Mouse (Mus musculus): Measurements from ENCODE around the gene Gm9970. TPM values are rescaled to one million over a fixed set of nuclear protein-coding genes. Genes with fewer than 3 reads are reported as not detected.

Gene Gm9970
- polyA plus RNA-seq, 1 experiment from 2014 or later: 0.37 TPM

DNA sequence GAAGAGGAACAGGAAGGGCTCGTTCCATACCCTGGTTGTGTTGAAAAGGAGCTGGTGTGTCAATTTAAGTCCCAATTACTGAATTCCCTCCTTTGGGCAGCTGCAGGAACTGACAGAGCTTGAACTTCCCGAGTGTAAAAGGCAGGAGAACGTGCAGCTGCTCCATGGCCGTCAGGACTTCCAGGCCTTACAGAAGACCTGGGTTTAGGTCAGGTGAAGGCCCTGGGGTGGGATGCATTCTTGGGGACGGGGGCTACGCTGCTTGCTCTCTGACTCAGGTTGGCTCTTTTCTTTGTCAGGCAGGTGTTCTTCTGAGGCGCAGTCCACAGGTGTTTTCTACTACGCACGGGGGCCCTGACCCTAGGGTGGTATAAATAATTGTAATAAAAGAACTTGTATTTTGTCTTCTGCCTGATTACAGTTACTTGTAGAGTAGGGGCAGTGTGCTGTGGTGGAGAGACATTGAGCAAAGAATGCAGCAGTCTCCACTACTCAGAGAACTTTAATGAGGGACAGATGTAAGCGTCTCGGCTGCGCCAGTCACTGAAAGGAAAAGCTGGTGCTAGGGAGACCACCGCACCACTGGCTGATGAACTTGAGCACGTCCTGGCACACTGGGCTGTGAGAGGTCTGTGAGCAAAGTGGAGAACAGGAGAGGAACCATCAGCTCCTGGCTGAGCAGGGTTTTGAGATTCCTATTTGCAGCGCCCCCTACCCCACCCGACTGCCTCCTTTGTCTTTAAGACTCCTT is 11.9 kb upstream of the Gm9970 start:
- H3K36me3 ChIP-seq (ENCODE audit: insufficient read depth): peaks cover 84% of the 10 kb centered on the region
- H3K27me3 ChIP-seq (ENCODE audit: insufficient read depth, low read length): no peaks in the 10 kb centered on the region
- H3K9me3 ChIP-seq (ENCODE audit: low read depth, low read length): no peaks in the 10 kb centered on the region
- 0 out of 2 replicates have a peak overlapping the region, but pooled peaks have one; percentile 78 for H3K27ac ChIP-seq (ENCODE audit: low read depth)
- ATAC-seq (ENCODE audit: insufficient read depth): no peak
- peak; percentile 23 for DNase-seq
- no peaks in the 10 kb centered on the region for H3K4me1 ChIP-seq (ENCODE audit: insufficient read depth)
- WGBS: 71% methylated on average over 16 of the region's 16 CpGs
- peak overlapping the region; percentile 56 for H3K4me2 ChIP-seq
- peak overlapping the region; percentile 41 for H3K4me3 ChIP-seq (ENCODE audit: low read depth, low read length)
- H3K9ac ChIP-seq: peak overlapping the region; percentile 50; the same call in 1 of the 2 replicates
- no peak for TF ChIP-seq CTCF (IDR thresholded peaks at IDR 0.05; ENCODE audit: low read depth)

DNA sequence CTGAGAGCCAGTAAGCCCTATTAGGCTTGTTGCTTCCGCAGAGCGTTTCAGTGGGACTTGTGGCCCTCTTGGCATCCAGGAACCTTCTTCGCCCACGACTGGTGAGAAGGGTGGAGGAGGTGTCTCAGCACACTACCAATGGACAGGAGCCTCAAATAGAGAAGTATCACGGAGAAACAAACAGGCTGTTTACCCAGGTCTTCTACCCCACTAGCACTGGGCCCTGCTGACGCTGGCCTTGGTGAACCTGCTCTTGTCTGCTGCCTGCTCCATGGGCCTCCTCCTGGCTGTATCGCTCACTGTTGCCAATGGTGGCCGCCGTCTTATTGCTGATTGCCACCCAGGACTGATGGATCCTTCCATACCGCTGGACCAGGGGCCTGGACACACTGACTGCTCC is 11.1 kb upstream of the Gm9970 start:
- WGBS: 45% methylated on average over 10 of the region's 10 CpGs
- H3K36me3 ChIP-seq (ENCODE audit: insufficient read depth): peaks cover 86% of the 10 kb centered on the region
- H3K4me3 ChIP-seq (ENCODE audit: low read depth, low read length): peak overlapping the region; percentile 41
- H3K4me2 ChIP-seq: peak overlapping the region; percentile 56
- no peaks in the 10 kb centered on the region for H3K27me3 ChIP-seq (ENCODE audit: insufficient read depth, low read length)
- peak overlapping the region; percentile 50 for H3K9ac ChIP-seq
- no peak for ATAC-seq (ENCODE audit: insufficient read depth)
- H3K27ac ChIP-seq (ENCODE audit: low read depth): peak overlapping the region; percentile 78
- no peaks in the 10 kb centered on the region for H3K9me3 ChIP-seq (ENCODE audit: low read depth, low read length)
- H3K4me1 ChIP-seq (ENCODE audit: insufficient read depth): no peaks in the 10 kb centered on the region
- no peak for TF ChIP-seq CTCF (IDR thresholded peaks at IDR 0.05; ENCODE audit: low read depth)
- DNase-seq: no peak

- peak within 1 kb of the TSS; percentile 78 for H3K27ac ChIP-seq (ENCODE audit: low read depth)
- no peak for TF ChIP-seq CTCF (IDR thresholded peaks at IDR 0.05; ENCODE audit: low read depth)
These were observed 10.6 kb upstream of the Gm9970 start, which contains the start of gene Krtcap3 for GRCm38 (mm10) chr5:31251541-31252101. TSS of gene Krtcap3 (plus strand) at chr5:31251691.

DNA sequence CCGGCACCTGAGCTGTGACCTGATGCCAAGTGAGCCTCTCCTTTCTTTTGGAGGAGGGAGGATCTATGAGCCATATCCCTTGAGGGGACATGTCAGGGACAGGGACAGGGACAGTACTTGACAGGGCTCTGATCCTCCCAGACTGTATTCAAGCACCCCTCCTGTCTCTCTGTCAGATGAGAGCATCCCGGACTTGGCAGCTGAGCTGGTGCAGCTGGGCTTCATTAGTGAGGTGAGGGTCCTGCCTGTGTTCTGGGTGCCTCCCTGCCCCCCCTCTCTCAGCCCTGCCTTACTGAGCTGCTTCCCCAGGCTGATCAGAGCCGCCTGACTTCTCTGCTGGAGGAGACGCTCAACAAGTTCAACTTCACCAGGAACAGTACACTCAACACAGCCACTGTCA is 9.7 kb upstream of the Gm9970 start:
- Histone ChIP-seq H3K4me2 (no peak overlapping the region), H3K27me3 (ENCODE audit: insufficient read depth, low read length) (no peaks in the 10 kb centered on the region), H3K9me3 (ENCODE audit: low read depth, low read length) (no peaks in the 10 kb centered on the region), H3K36me3 (ENCODE audit: insufficient read depth) (peaks cover 92% of the 10 kb centered on the region), H3K4me3 (ENCODE audit: low read depth, low read length) (no peak overlapping the region), H3K27ac (ENCODE audit: low read depth) (no peak overlapping the region), H3K9ac (no peak overlapping the region), H3K4me1 (ENCODE audit: insufficient read depth) (no peaks in the 10 kb centered on the region)
- DNase-seq: peak; percentile 26
- WGBS: 36% methylated on average over 4 of the region's 4 CpGs
- peak; percentile 9; the same call in 1 of the 2 replicates for ATAC-seq (ENCODE audit: insufficient read depth)
- TF ChIP-seq CTCF (IDR thresholded peaks at IDR 0.05; ENCODE audit: low read depth): no peak

More at GRCm38 (mm10) chr5:31251541-31252101, 10.6 kb upstream of the Gm9970 start, which contains the start of gene Krtcap3:
- ATAC-seq (ENCODE audit: insufficient read depth) (peak; percentile 80), DNase-seq (peak; percentile 65)
- Histone ChIP-seq H3K9me3 (ENCODE audit: low read depth, low read length) (no peaks in the 10 kb centered on the region), H3K36me3 (ENCODE audit: insufficient read depth) (peaks cover 90% of the 10 kb centered on the region), H3K4me2 (peak within 1 kb of the TSS; percentile 56), H3K27me3 (ENCODE audit: insufficient read depth, low read length) (no peaks in the 10 kb centered on the region), H3K9ac (peak within 1 kb of the TSS; percentile 50), H3K4me1 (ENCODE audit: insufficient read depth) (no peaks in the 10 kb centered on the region), H3K4me3 (ENCODE audit: low read depth, low read length) (peak within 1 kb of the TSS; percentile 41)
- 22% methylated on average over 47 of the region's 47 CpGs for WGBS

DNA sequence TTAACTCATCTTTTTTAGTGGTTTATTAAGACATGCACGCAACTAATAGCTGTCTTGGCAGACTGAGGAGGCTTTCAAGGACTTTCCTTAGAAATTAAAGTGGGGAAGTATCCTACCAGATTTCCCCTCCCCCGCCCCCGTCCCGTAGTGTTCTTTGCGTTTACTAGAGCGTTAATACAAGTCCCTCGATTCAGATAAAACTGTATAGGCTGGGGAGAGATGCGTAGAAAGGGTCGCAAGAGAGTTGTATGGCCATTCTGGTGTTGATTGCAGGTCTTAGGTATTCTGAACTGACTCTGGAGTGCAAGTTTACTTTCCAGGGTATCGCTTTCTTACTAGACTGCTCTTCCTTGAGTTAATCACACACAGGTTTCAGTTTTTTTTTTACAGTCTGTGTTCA is 1.2 kb upstream of the Gm9970 start:
- DNase-seq (no peak), ATAC-seq (ENCODE audit: insufficient read depth) (no peak)
- Histone ChIP-seq H3K4me3 (ENCODE audit: low read depth, low read length) (peak overlapping the region; percentile 95), H3K4me1 (ENCODE audit: insufficient read depth) (peaks cover 6% of the 10 kb centered on the region; the same call in 1 of the 2 replicates), H3K9me3 (ENCODE audit: low read depth, low read length) (no peaks in the 10 kb centered on the region), H3K27me3 (ENCODE audit: insufficient read depth, low read length) (no peaks in the 10 kb centered on the region), H3K4me2 (peak overlapping the region; percentile 73), H3K27ac (ENCODE audit: low read depth) (no peak overlapping the region), H3K36me3 (ENCODE audit: insufficient read depth) (peaks cover 39% of the 10 kb centered on the region), H3K9ac (peak overlapping the region; percentile 95)
- WGBS: 19% methylated on average over 10 of the region's 10 CpGs
- TF ChIP-seq CTCF (IDR thresholded peaks at IDR 0.05; ENCODE audit: low read depth): no peak

- H3K27ac ChIP-seq (ENCODE audit: low read depth): peak overlapping the region; percentile 98; the same call in 1 of the 2 replicates
- TF ChIP-seq CTCF (IDR thresholded peaks at IDR 0.05; ENCODE audit: low read depth): no peak
- WGBS: under 1% methylated on average over 13 of the region's 13 CpGs
- DNase-seq (no peak), ATAC-seq (ENCODE audit: insufficient read depth) (no peak)
- H3K4me1 ChIP-seq (ENCODE audit: insufficient read depth): peaks cover 6% of the 10 kb centered on the region; the same call in 1 of the 2 replicates
- H3K27me3 ChIP-seq (ENCODE audit: insufficient read depth, low read length): no peaks in the 10 kb centered on the region
- peaks cover 33% of the 10 kb centered on the region for H3K36me3 ChIP-seq (ENCODE audit: insufficient read depth)
- H3K4me3 ChIP-seq (ENCODE audit: low read depth, low read length): peak overlapping the region; percentile 95
- no peaks in the 10 kb centered on the region for H3K9me3 ChIP-seq (ENCODE audit: low read depth, low read length)
- peak overlapping the region; percentile 95 for H3K9ac ChIP-seq
- H3K4me2 ChIP-seq: peak overlapping the region; percentile 73
These were observed 546 bp upstream of the Gm9970 start for GRCm38 (mm10) chr5:31241522-31242034.

GRCm38 (mm10) chr5:31226641-31227040 is 14.4 kb downstream of the Gm9970 start:
- no peak for ATAC-seq (ENCODE audit: insufficient read depth)
- Histone ChIP-seq H3K4me1 (ENCODE audit: insufficient read depth) (no peaks in the 10 kb centered on the region), H3K36me3 (ENCODE audit: insufficient read depth) (no peaks in the 10 kb centered on the region), H3K9me3 (ENCODE audit: low read depth, low read length) (no peaks in the 10 kb centered on the region), H3K27ac (ENCODE audit: low read depth) (no peak overlapping the region), H3K4me2 (no peak overlapping the region), H3K9ac (no peak overlapping the region), H3K27me3 (ENCODE audit: insufficient read depth, low read length) (no peaks in the 10 kb centered on the region), H3K4me3 (ENCODE audit: low read depth, low read length) (no peak overlapping the region)
- 66% methylated on average over 1 of the region's 1 CpGs for WGBS
- TF ChIP-seq CTCF (IDR thresholded peaks at IDR 0.05; ENCODE audit: low read depth): no peak
- DNase-seq: no peak
